Mouse (Mus musculus): Measurements from ENCODE around the gene Camta1.

- TF ChIP-seq POLR2A (IDR thresholded peaks at IDR 0.05; ENCODE audit: control insufficient read depth, extremely low read depth, insufficient read depth, low read length, poor library complexity) (no peak), CTCF (IDR thresholded peaks at IDR 0.05; ENCODE audit: borderline replicate concordance, control insufficient read depth, extremely low read depth, insufficient read depth, low read length, poor library complexity) (no peak)
Measured at GRCm38 (mm10) chr4:151147541-151147940, 714.1 kb downstream of the Camta1 start.
